Mouse (Mus musculus) E14TG2a.4 (cell line): ENCODE results near the gene Kdelr2.

Experiments used
- H3K27me3 ChIP-seq: 2 replicates; pipeline ENCODE4 v1.6.1; 2014; ENCODE audit warnings: low read length, control low read depth; ENCODE audit not compliant: insufficient read depth
- H3K36me3 ChIP-seq: 2 replicates; pipeline ENCODE4 v1.6.1; 2014; ENCODE audit warnings: low read length, control low read depth; ENCODE audit not compliant: insufficient read depth
- H3K4me1 ChIP-seq: replicated peaks from 2 replicates; pipeline ENCODE4 v1.6.1; 2014; ENCODE audit warnings: low read depth, low read length, control low read depth
- H3K4me3 ChIP-seq: replicated peaks from 2 replicates; pipeline ENCODE4 v1.5.1; 2014; ENCODE audit warnings: mild to moderate bottlenecking, low read length
- H3K9me3 ChIP-seq: 2 replicates; pipeline ENCODE4 v1.6.1; 2014; ENCODE audit warnings: low read length, control low read depth
- CTCF ChIP-seq: conservative IDR thresholded peaks from 2 replicates; pipeline ENCODE4 v1.5.1; 2014; ENCODE audit warnings: low read length
- NANOG ChIP-seq: IDR thresholded peaks from 2 replicates; pipeline ENCODE4 v1.6.1; 2014; ENCODE audit warnings: borderline replicate concordance, low read length, mixed read lengths
- POU5F1 ChIP-seq: IDR thresholded peaks from 2 replicates; pipeline ENCODE4 v1.6.1; 2014; ENCODE audit warnings: low read length, borderline replicate concordance

Gene Kdelr2

DNA sequence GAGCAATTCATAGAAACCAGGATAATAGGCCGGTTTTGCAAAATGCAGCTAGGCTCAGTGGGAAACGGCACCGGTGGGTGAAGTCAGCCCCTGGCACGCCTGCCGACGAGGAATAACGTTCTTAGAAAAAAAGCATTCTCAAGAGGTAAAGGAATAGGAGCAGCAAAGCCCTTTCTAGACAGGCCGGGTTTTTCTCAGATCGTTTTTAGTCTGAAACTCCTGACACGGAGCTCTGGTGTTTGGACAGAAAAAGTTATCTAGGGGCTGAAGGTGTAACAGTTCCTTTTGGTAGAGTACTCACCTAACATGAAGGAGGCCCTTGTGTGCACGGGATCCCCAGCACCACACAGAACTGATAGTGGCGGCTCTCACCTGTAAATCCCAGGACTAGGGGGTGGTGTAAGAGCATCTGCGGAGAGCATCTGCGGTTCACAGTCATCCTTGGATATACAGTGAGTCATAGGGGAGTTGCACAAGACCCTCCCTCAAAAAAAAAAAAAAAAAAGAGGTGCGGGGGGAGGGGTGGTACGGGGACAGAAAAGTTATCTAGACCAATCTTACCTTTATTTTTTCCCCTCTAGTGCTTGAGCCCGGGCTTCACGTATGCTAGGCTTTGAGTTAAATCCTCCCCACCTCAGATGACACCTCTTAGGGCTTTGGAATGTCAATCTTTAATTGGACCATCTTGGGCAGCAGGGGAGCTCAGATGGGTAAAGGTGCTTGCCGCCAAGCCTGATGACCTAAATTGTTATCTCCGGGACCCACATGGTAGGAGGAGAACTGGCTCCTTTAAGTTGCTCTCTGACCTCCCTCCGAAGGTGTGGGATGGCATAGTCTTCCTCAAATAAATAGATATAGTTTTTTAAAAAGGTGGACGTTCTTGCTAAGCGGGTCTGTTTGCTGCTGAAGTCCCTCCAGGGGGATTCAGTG, 61.8 kb downstream of the Kdelr2 start:
- H3K36me3 ChIP-seq: peaks cover 9% of the 10 kb centered on the region
- H3K4me1 ChIP-seq: peaks cover 20% of the 10 kb centered on the region; the same call in 1 of the 2 replicates

DNA sequence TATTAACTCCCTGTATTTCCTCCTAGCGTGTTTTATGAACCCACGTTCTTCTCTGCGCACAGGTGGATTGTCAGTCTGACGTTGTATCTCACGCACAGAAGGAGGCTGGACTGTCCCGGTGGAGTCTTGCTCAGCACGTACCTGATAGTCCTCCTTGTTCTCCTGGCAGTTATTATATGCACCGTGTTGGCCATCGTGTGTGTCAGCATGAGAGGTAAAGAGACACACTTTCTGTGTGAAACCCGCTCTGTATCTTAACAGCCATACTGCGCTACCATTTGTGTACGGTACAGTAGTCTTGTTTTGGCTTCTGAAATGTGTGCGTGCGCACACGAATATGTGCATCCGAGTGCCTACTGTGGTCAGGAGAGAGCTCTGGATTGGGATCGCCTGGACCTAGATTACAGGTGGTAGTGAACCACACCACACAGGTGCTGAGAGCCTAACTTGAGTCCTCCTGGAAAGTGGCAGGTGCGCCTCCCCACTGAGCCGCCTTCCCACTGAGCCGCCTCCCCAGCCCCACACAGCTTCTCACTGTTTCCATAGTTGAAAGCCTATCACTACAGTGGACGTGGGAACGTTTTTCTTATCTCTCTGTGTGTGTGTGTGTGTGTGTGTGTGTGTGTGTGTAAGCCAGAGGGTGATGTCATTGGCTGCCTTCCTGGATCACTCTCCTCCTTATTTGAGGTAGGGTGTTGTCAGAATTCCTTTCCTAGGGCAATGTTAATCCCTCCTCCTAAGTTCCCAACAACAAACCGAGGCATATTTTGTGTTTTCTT, 63.4 kb downstream of the Kdelr2 start:
- peaks cover 39% of the 10 kb centered on the region for H3K27me3 ChIP-seq
- H3K4me3 ChIP-seq: no peak overlapping the region
- peaks cover 20% of the 10 kb centered on the region; the same call in 1 of the 2 replicates for H3K4me1 ChIP-seq
- TF ChIP-seq POU5F1 (no peak), CTCF (no peak), NANOG (no peak)
- H3K9me3 ChIP-seq: no peaks in the 10 kb centered on the region
- peaks cover 9% of the 10 kb centered on the region for H3K36me3 ChIP-seq

More for the DNA sequence above, 61.8 kb downstream of the Kdelr2 start:
- Histone ChIP-seq H3K4me3 (peak overlapping the region; percentile 84), H3K27me3 (peaks cover 39% of the 10 kb centered on the region), H3K9me3 (no peaks in the 10 kb centered on the region)
- TF ChIP-seq POU5F1: no peak
- no peak for TF ChIP-seq NANOG
- TF ChIP-seq CTCF: no peak

DNA sequence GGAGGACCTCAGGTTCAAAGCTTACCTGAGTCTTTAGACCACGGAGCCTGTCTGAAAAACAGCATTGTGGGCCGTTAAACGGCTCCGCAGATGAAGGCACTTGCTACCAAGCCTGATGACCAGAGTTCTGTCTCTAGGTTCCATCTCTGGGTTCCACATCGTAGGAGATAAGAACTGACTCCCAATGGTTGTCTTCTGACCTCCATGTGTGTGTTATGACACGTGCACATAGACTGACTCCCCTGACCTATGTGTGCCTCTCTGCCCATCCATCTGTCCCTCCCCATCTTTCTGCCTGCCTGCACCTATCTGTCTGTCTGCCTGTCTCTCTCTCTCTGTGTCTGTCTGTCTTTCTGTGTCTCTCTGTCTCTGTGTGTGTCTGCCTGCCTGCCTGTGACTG, 64.3 kb downstream of the Kdelr2 start:
- H3K9me3 ChIP-seq: no peaks in the 10 kb centered on the region
- no peak for TF ChIP-seq POU5F1
- H3K4me1 ChIP-seq: peaks cover 20% of the 10 kb centered on the region; the same call in 1 of the 2 replicates
- H3K27me3 ChIP-seq: peaks cover 35% of the 10 kb centered on the region
- peaks cover 9% of the 10 kb centered on the region for H3K36me3 ChIP-seq
- H3K4me3 ChIP-seq: no peak overlapping the region

DNA sequence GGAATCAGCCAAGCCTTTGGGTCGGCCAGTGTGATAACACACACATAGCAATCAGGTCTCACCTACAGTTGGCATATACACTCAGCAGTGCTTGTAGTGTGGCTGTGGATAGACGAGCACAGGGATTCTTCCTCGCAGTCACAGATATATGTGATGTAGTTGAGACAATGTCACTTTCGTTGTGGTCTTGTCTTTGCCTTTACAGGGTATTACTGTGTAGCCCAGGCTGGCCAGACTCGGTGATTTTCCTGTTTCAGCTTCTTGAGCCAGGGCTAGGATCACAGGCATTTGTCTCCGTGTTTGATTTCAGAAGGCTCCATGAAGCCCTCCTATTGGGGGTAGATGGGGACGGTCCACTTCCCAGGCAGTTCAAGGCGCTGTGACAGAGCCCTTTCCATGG, 66.0 kb downstream of the Kdelr2 start:
- Histone ChIP-seq H3K36me3 (peaks cover 9% of the 10 kb centered on the region), H3K27me3 (peaks cover 19% of the 10 kb centered on the region), H3K4me1 (peaks cover 12% of the 10 kb centered on the region), H3K4me3 (no peak overlapping the region), H3K9me3 (no peaks in the 10 kb centered on the region)
- TF ChIP-seq CTCF (no peak), NANOG (no peak), POU5F1 (no peak)

DNA sequence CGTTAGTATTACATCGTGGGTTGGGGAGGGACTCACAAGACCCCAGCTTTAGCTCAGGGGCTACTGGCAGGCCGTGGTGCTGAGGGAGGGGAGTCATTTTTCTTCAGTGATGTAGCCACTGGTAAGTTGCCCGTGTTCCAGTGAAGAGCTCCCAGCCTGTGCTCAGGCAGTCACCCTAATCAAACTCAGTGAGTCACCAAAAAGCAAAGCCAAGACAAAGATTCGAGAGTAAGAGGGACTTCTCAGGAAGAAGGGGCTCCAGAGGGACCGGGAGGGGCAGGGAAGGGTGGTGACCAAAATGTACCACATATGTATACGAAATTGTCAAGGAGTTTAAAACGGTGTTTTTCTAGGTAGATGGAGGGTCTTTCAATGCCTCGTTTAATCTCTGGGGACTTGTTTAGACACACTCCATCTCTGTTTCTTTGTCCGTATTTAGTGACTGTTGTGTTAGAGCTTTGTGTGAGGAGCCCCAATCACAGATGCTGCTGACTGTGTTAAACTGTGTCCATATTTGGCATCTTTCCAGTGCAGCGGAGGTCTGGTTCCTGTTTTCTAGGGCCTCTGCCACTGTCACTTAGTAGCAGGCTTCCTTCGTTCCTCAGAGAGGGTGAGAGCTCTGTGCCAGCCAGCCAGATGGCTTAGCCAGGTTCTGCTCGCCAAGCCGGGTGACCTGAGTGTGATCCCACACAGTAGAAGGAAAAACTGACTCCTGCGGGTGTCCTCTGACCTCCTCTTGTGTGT, 67.0 kb downstream of the Kdelr2 start:
- Histone ChIP-seq H3K36me3 (peaks cover 9% of the 10 kb centered on the region), H3K4me1 (peaks cover 10% of the 10 kb centered on the region), H3K4me3 (no peak overlapping the region), H3K27me3 (peaks cover 10% of the 10 kb centered on the region), H3K9me3 (no peaks in the 10 kb centered on the region)
- TF ChIP-seq CTCF: no peak
- no peak for TF ChIP-seq POU5F1
- TF ChIP-seq NANOG: no peak

DNA sequence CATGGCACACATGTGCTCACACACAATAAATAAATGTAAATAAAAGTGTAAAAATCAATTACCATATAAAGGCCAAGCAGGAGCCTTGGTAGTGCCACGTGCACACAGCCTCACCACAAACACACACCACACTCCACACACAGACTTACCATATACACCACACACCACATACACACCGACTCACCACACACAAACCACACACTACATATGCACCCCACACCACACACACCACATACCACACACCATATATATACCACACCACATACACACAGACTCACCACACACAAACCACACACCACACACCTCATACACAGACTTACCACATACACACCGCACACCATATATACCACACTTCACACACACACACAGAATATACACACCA, 67.5 kb downstream of the Kdelr2 start:
- peaks cover 9% of the 10 kb centered on the region for H3K36me3 ChIP-seq
- H3K4me3 ChIP-seq: no peak overlapping the region
- peaks cover 4% of the 10 kb centered on the region; the same call in 1 of the 2 replicates for H3K27me3 ChIP-seq
- peaks cover 10% of the 10 kb centered on the region for H3K4me1 ChIP-seq
- TF ChIP-seq NANOG (no peak), CTCF (no peak), POU5F1 (no peak)
- no peaks in the 10 kb centered on the region for H3K9me3 ChIP-seq
